Mouse (Mus musculus) left cerebral cortex, postnatal 36 days (tissue): ENCODE data around the gene Slc6a8. TPM values are rescaled to one million over a fixed set of nuclear protein-coding genes. Genes with fewer than 3 reads are reported as not detected.

Experiments used
- DNase-seq, 2 experiments: peaks; one replicate each; pipeline ENCODE4 v3.0.0; 2021 to 2022; ENCODE audit warnings: low spot score in 2 of 2, mixed read lengths in 1 of 2
- intact Hi-C: fragments of 180-260 bp; cut with DNase I; formaldehyde crosslinking; loops from one replicate; pipeline ENCODE4 v1.15.1; 2025
- total RNA-seq, 2 experiments: library from RNA; stranded (reverse); gene quantifications; 2 replicates each; pipeline ENCODE4 v1.2.3; 2021

Gene Slc6a8
- total RNA-seq, 2 experiments from 2014 or later = 98.6 to 104 TPM

- no peak for DNase-seq
- intact Hi-C loops = no loop called here
Observed at GRCm38 (mm10) chrX:73675231-73675630, 2.3 kb downstream of the Slc6a8 start.

- intact Hi-C loops = no loop called here
- DNase-seq = no peak
Observed at GRCm38 (mm10) chrX:73676668-73677067, 3.7 kb downstream of the Slc6a8 start.

- intact Hi-C loops = no loop called here
- DNase-seq = no peak
Observed at GRCm38 (mm10) chrX:73684156-73684555, 11.2 kb downstream of the Slc6a8 start.

- intact Hi-C loops = no loop called here
- no peak for DNase-seq
Observed at GRCm38 (mm10) chrX:73684978-73685377, 12.0 kb downstream of the Slc6a8 start.

GRCm38 (mm10) chrX:73685629-73686028 is 12.7 kb downstream of the Slc6a8 start:
- intact Hi-C loops = no loop called here
- DNase-seq = no peak

GRCm38 (mm10) chrX:73690917-73691629 is 18.1 kb downstream of the Slc6a8 start:
- intact Hi-C loops = no loop called here
- DNase-seq = peak in 1 of 2 experiments; percentile 37

GRCm38 (mm10) chrX:73700472-73700871 is 27.5 kb downstream of the Slc6a8 start:
- DNase-seq = no peak
- intact Hi-C loops = no loop called here

GRCm38 (mm10) chrX:73715476-73716108 is 42.6 kb downstream of the Slc6a8 start:
- intact Hi-C loops = loop anchor here (5.0 kb wide), 2 partner anchors 67 to 182 kb away; partner anchors contain the start of gene L1cam

GRCm38 (mm10) chrX:73716109-73716661 is 43.2 kb downstream of the Slc6a8 start, which contains the start of the genes Bcap31 and Abcd1:
Gene Bcap31 (minus strand): TSS chrX:73716175.
Gene Abcd1 (plus strand): TSS chrX:73716597.
- peak; percentile 85 to 86 for DNase-seq
- intact Hi-C loops = loop anchor here (5.0 kb wide), 2 partner anchors 66 to 181 kb away; partner anchors contain the start of gene L1cam

More at GRCm38 (mm10) chrX:73715476-73716108, 42.6 kb downstream of the Slc6a8 start:
- peak in 1 of 2 experiments; percentile 17 for DNase-seq

GRCm38 (mm10) chrX:73716709-73717545 is 44.0 kb downstream of the Slc6a8 start:
- DNase-seq = peak; percentile 6 to 12

GRCm38 (mm10) chrX:73717667-73718066 is 44.7 kb downstream of the Slc6a8 start:
- no peak for DNase-seq
- intact Hi-C loops = loop anchor here (5.0 kb wide), 2 partner anchors 65 to 180 kb away; partner anchors contain the start of gene L1cam

More at GRCm38 (mm10) chrX:73716709-73717545, 44.0 kb downstream of the Slc6a8 start:
- intact Hi-C loops = loop anchor here (5.0 kb wide), 2 partner anchors 65 to 180 kb away; partner anchors contain the start of gene L1cam

GRCm38 (mm10) chrX:73718271-73718670 is 45.3 kb downstream of the Slc6a8 start:
- intact Hi-C loops = loop anchor here (5.0 kb wide), 2 partner anchors 64 to 179 kb away; partner anchors contain the start of gene L1cam
- no peak for DNase-seq

- peak in 1 of 2 experiments; percentile 10 for DNase-seq
- intact Hi-C loops = loop anchor here (5.0 kb wide), 2 partner anchors 63 to 178 kb away; partner anchors contain the start of gene L1cam
Observed at GRCm38 (mm10) chrX:73718686-73719362, 45.9 kb downstream of the Slc6a8 start.

- DNase-seq = no peak
Observed at GRCm38 (mm10) chrX:73730908-73731307, 58.0 kb downstream of the Slc6a8 start.

More at GRCm38 (mm10) chrX:73730908-73731307, 58.0 kb downstream of the Slc6a8 start:
- intact Hi-C loops = no loop called here

Other genes with a start within 250 kb of the Slc6a8 start
- not detected for gene Trex2, start 237.8 kb upstream of the Slc6a8 start, total RNA-seq
- gene Haus7, start 214.1 kb upstream of the Slc6a8 start, total RNA-seq = 1 to 10 TPM; 6.7 to 8.9 TPM
- gene Bgn, start 189.5 kb upstream of the Slc6a8 start, total RNA-seq = 10 to 100 TPM; 15.2 to 19.5 TPM
- 10 to 100 TPM; 95.2 to 98.6 TPM for gene Atp2b3, start 170.1 kb upstream of the Slc6a8 start, total RNA-seq
- 1 to 10 TPM in 1 of 2 experiments, under 1 TPM in 1; 0.75 to 1.0 TPM for gene Dusp9, start 33.7 kb upstream of the Slc6a8 start, total RNA-seq
- 10 to 100 TPM; 84.2 to 96.1 TPM for gene Pnck, start 13.0 kb upstream of the Slc6a8 start, total RNA-seq
- 10 to 100 TPM; 77.9 to 83.8 TPM for gene Bcap31, start 43.0 kb downstream of the Slc6a8 start, total RNA-seq
- gene Abcd1, start 43.4 kb downstream of the Slc6a8 start, total RNA-seq = 10 to 100 TPM; 11.8 to 13.6 TPM
- gene Plxnb3, start 83.9 kb downstream of the Slc6a8 start, total RNA-seq = 10 to 100 TPM in 1 of 2 experiments, 1 to 10 TPM in 1; 9.8 to 10.2 TPM
- 10 to 100 TPM in 1 of 2 experiments, 1 to 10 TPM in 1; 8.2 to 10.4 TPM for gene Srpk3, start 101.3 kb downstream of the Slc6a8 start, total RNA-seq
- 100 to 1,000 TPM; 179 to 205 TPM for gene Idh3g, start 113.7 kb downstream of the Slc6a8 start, total RNA-seq
- gene Ssr4, start 113.9 kb downstream of the Slc6a8 start, total RNA-seq = 10 to 100 TPM; 81.2 to 95.9 TPM
- gene Pdzd4, start 151.8 kb downstream of the Slc6a8 start, total RNA-seq = 100 to 1,000 TPM; 116 to 121 TPM
- gene Avpr2, start 219.0 kb downstream of the Slc6a8 start, total RNA-seq = not detected
- gene L1cam, start 223.0 kb downstream of the Slc6a8 start, total RNA-seq = 100 to 1,000 TPM; 131 to 179 TPM
- gene Arhgap4, start 248.7 kb downstream of the Slc6a8 start, total RNA-seq = 1 to 10 TPM; 3.0 to 6.6 TPM
- gene Naa10, start 248.8 kb downstream of the Slc6a8 start, total RNA-seq = 10 to 100 TPM; 52.5 to 54.7 TPM